Mouse (Mus musculus) hindbrain, embryonic 12.5 days (tissue): Measurements from ENCODE around the gene Zfp827. TPM values are rescaled to one million over a fixed set of nuclear protein-coding genes. Genes with fewer than 3 reads are reported as not detected.

Experiments used
- ATAC-seq: fragments of 200-750 bp; cut with Nextera tagmentation; 2 replicates; pipeline ENCODE4 v1.8.0; 2017; ENCODE audit warnings: moderate TSS enrichment; ENCODE audit not compliant: low FRiP score
- H3K27ac ChIP-seq: fragments of 300-500 bp; sonication (generic); 2 replicates; pipeline ENCODE4 v1.5.1; 2016; ENCODE audit warnings: mild to moderate bottlenecking
- H3K27me3 ChIP-seq: fragments of 300-500 bp; sonication (generic); 2 replicates; pipeline ENCODE4 v1.6.1; 2016; ENCODE audit warnings: mild to moderate bottlenecking
- H3K36me3 ChIP-seq: fragments of 300-500 bp; sonication (generic); 2 replicates; pipeline ENCODE4 v1.6.1; 2016; ENCODE audit warnings: mild to moderate bottlenecking
- H3K4me1 ChIP-seq: fragments of 300-500 bp; sonication (generic); 2 replicates; pipeline ENCODE4 v1.6.1; 2016
- H3K4me2 ChIP-seq: fragments of 300-500 bp; sonication (generic); replicated peaks from 2 replicates; pipeline ENCODE4 v1.6.1; 2016; ENCODE audit warnings: mild to moderate bottlenecking
- H3K4me3 ChIP-seq: fragments of 300-500 bp; sonication (generic); 2 replicates; pipeline ENCODE4 v1.5.1; 2016; ENCODE audit warnings: mild to moderate bottlenecking
- H3K9ac ChIP-seq: fragments of 300-500 bp; sonication (generic); 2 replicates; pipeline ENCODE4 v1.6.1; 2016; ENCODE audit warnings: mild to moderate bottlenecking, moderate library complexity
- H3K9me3 ChIP-seq: fragments of 300-500 bp; sonication (generic); replicated peaks from 2 replicates; pipeline ENCODE4 v1.6.1; 2016; ENCODE audit warnings: mild to moderate bottlenecking
- WGBS: fragments of 180-500 bp; shearing (Covaris S2); methylation state at CpG from one replicate; pipeline ENCODE4 v1.1.7; 2016; 5-methylcytosine and 5-hydroxymethylcytosine counted together
- polyA plus RNA-seq: library from polyadenylated mRNA; unstranded; fragments of >200 nt; fragmentation: Nextera tagmentation; extraction: Ambion mirVana; gene quantifications from 2 replicates; pipeline ENCODE4 v1.2.1, GENCODE M21; 2016

Gene Zfp827
- polyA plus RNA-seq, 1 experiment from 2014 or later = 14.2 TPM

- Histone ChIP-seq H3K4me1 (peaks cover 18% of the 10 kb centered on the region), H3K9me3 (no peaks in the 10 kb centered on the region), H3K4me3 (no peak overlapping the region), H3K36me3 (peaks cover 39% of the 10 kb centered on the region), H3K4me2 (no peak overlapping the region), H3K27me3 (no peaks in the 10 kb centered on the region), H3K27ac (no peak overlapping the region), H3K9ac (no peak overlapping the region)
- 88% methylated on average over 3 of the region's 3 CpGs for WGBS
- no peak for ATAC-seq
Measured at GRCm38 (mm10) chr8:79073311-79073710, 45.1 kb downstream of the Zfp827 start.

- no peak for ATAC-seq
- H3K4me1 ChIP-seq = peaks cover 29% of the 10 kb centered on the region
- H3K27me3 ChIP-seq = no peaks in the 10 kb centered on the region
- H3K9ac ChIP-seq = no peak overlapping the region
- H3K27ac ChIP-seq = no peak overlapping the region
- WGBS = 90% methylated on average over 9 of the region's 9 CpGs
- H3K9me3 ChIP-seq = no peaks in the 10 kb centered on the region
- peaks cover 36% of the 10 kb centered on the region for H3K36me3 ChIP-seq
- H3K4me2 ChIP-seq = no peak overlapping the region
- no peak overlapping the region for H3K4me3 ChIP-seq
Measured at GRCm38 (mm10) chr8:79074986-79075385, 46.7 kb downstream of the Zfp827 start.

GRCm38 (mm10) chr8:79077256-79077655 is 49.0 kb downstream of the Zfp827 start:
- Histone ChIP-seq H3K4me3 (no peak overlapping the region), H3K9me3 (no peaks in the 10 kb centered on the region), H3K36me3 (peaks cover 22% of the 10 kb centered on the region), H3K4me1 (peaks cover 37% of the 10 kb centered on the region), H3K27ac (no peak overlapping the region), H3K4me2 (no peak overlapping the region), H3K9ac (no peak overlapping the region), H3K27me3 (no peaks in the 10 kb centered on the region)
- 85% methylated on average over 5 of the region's 5 CpGs for WGBS
- ATAC-seq = no peak

- no peaks in the 10 kb centered on the region for H3K27me3 ChIP-seq
- 0 out of 2 replicates have a peak overlapping the region, but pooled peaks have one; percentile 1 for H3K9ac ChIP-seq
- H3K27ac ChIP-seq = peak overlapping the region; percentile 72
- no peaks in the 10 kb centered on the region for H3K9me3 ChIP-seq
- H3K4me2 ChIP-seq = peak overlapping the region; percentile 9; the same call in 1 of the 2 replicates
- H3K36me3 ChIP-seq = peaks cover 20% of the 10 kb centered on the region
- peaks cover 37% of the 10 kb centered on the region for H3K4me1 ChIP-seq
- WGBS = 16% methylated on average over 11 of the region's 11 CpGs
- no peak overlapping the region for H3K4me3 ChIP-seq
- peak; percentile 62 for ATAC-seq
Measured at GRCm38 (mm10) chr8:79078556-79079195, 50.4 kb downstream of the Zfp827 start.

- Histone ChIP-seq H3K27ac (peak overlapping the region; percentile 72), H3K36me3 (peaks cover 16% of the 10 kb centered on the region), H3K4me2 (no peak overlapping the region), H3K9ac (no peak overlapping the region), H3K4me1 (peaks cover 37% of the 10 kb centered on the region), H3K27me3 (no peaks in the 10 kb centered on the region), H3K4me3 (no peak overlapping the region), H3K9me3 (no peaks in the 10 kb centered on the region)
- ATAC-seq = peak; percentile 30; the same call in 1 of the 2 replicates
- WGBS = 64% methylated on average over 3 of the region's 3 CpGs
Measured at GRCm38 (mm10) chr8:79079196-79079561, 50.9 kb downstream of the Zfp827 start.

GRCm38 (mm10) chr8:79080096-79080739 is 52.0 kb downstream of the Zfp827 start:
- Histone ChIP-seq H3K27ac (no peak overlapping the region), H3K4me3 (no peak overlapping the region), H3K4me2 (no peak overlapping the region), H3K4me1 (peaks cover 37% of the 10 kb centered on the region), H3K9me3 (no peaks in the 10 kb centered on the region), H3K9ac (no peak overlapping the region), H3K36me3 (peaks cover 16% of the 10 kb centered on the region), H3K27me3 (no peaks in the 10 kb centered on the region)
- no peak for ATAC-seq
- 78% methylated on average over 6 of the region's 6 CpGs for WGBS

- Histone ChIP-seq H3K36me3 (peaks cover 12% of the 10 kb centered on the region), H3K9ac (no peak overlapping the region), H3K4me3 (no peak overlapping the region), H3K9me3 (no peaks in the 10 kb centered on the region), H3K27me3 (no peaks in the 10 kb centered on the region), H3K27ac (no peak overlapping the region), H3K4me1 (peaks cover 37% of the 10 kb centered on the region), H3K4me2 (no peak overlapping the region)
- no peak for ATAC-seq
- WGBS = 94% methylated on average over 4 of the region's 4 CpGs
Measured at GRCm38 (mm10) chr8:79081333-79081732, 53.1 kb downstream of the Zfp827 start.

GRCm38 (mm10) chr8:79081955-79082354 is 53.7 kb downstream of the Zfp827 start:
- ATAC-seq = no peak
- no peaks in the 10 kb centered on the region for H3K27me3 ChIP-seq
- H3K36me3 ChIP-seq = peaks cover 14% of the 10 kb centered on the region
- H3K27ac ChIP-seq = no peak overlapping the region
- 82% methylated on average over 10 of the region's 10 CpGs for WGBS
- no peaks in the 10 kb centered on the region for H3K9me3 ChIP-seq
- H3K4me3 ChIP-seq = no peak overlapping the region
- no peak overlapping the region for H3K9ac ChIP-seq
- H3K4me1 ChIP-seq = peaks cover 37% of the 10 kb centered on the region
- no peak overlapping the region for H3K4me2 ChIP-seq

- no peaks in the 10 kb centered on the region for H3K27me3 ChIP-seq
- no peaks in the 10 kb centered on the region for H3K9me3 ChIP-seq
- H3K4me1 ChIP-seq = peaks cover 21% of the 10 kb centered on the region
- no peak overlapping the region for H3K4me3 ChIP-seq
- H3K36me3 ChIP-seq = peaks cover 25% of the 10 kb centered on the region
- H3K27ac ChIP-seq = no peak overlapping the region
- no peak overlapping the region for H3K9ac ChIP-seq
- no peak overlapping the region for H3K4me2 ChIP-seq
- WGBS = 81% methylated on average over 18 of the region's 18 CpGs
- ATAC-seq = no peak
Measured at GRCm38 (mm10) chr8:79083461-79084358, 55.5 kb downstream of the Zfp827 start.

GRCm38 (mm10) chr8:79084359-79084820 is 56.2 kb downstream of the Zfp827 start:
- Histone ChIP-seq H3K27me3 (no peaks in the 10 kb centered on the region), H3K36me3 (peaks cover 27% of the 10 kb centered on the region), H3K9ac (no peak overlapping the region), H3K4me1 (peaks cover 14% of the 10 kb centered on the region), H3K27ac (no peak overlapping the region), H3K4me2 (no peak overlapping the region), H3K4me3 (no peak overlapping the region), H3K9me3 (no peaks in the 10 kb centered on the region)
- WGBS = 87% methylated on average over 3 of the region's 3 CpGs
- ATAC-seq = no peak

- Histone ChIP-seq H3K4me2 (no peak overlapping the region), H3K9ac (no peak overlapping the region), H3K36me3 (peaks cover 22% of the 10 kb centered on the region), H3K27me3 (no peaks in the 10 kb centered on the region), H3K4me1 (0 out of 2 replicates have a peak, but pooled peaks cover 3% of the 10 kb centered on the region), H3K9me3 (no peaks in the 10 kb centered on the region), H3K4me3 (no peak overlapping the region), H3K27ac (no peak overlapping the region)
- ATAC-seq = no peak
- 97% methylated on average over 4 of the region's 4 CpGs for WGBS
Measured at GRCm38 (mm10) chr8:79094422-79094821, 66.2 kb downstream of the Zfp827 start.

- ATAC-seq = no peak
- H3K36me3 ChIP-seq = peaks cover 16% of the 10 kb centered on the region
Measured at GRCm38 (mm10) chr8:79095162-79095561, 66.9 kb downstream of the Zfp827 start.

More at GRCm38 (mm10) chr8:79095162-79095561, 66.9 kb downstream of the Zfp827 start:
- Histone ChIP-seq H3K9me3 (no peaks in the 10 kb centered on the region), H3K27me3 (no peaks in the 10 kb centered on the region), H3K4me3 (no peak overlapping the region), H3K27ac (no peak overlapping the region), H3K4me2 (no peak overlapping the region), H3K9ac (no peak overlapping the region), H3K4me1 (0 out of 2 replicates have a peak, but pooled peaks cover 3% of the 10 kb centered on the region)
- 95% methylated on average over 7 of the region's 7 CpGs for WGBS
